Mouse (Mus musculus): ENCODE measurements around the gene Rnf10.

Rnf10 gene

GRCm38 (mm10) chr5:115203735-115204561 is 68.8 kb downstream of the Rnf10 start:
- no peak for DNase-seq (ENCODE audit: low spot score in 2 of 2)

GRCm38 (mm10) chr5:115194626-115195221 is 78.0 kb downstream of the Rnf10 start:
- no peak for DNase-seq (ENCODE audit: low spot score in 2 of 2)

GRCm38 (mm10) chr5:115193669-115194625 is 78.8 kb downstream of the Rnf10 start, which contains the start of gene Cabp1:
TSS of gene Cabp1 (minus strand) at chr5:115194381.
- peak in 1 of 2 experiments; percentile 62 for DNase-seq (ENCODE audit: low spot score in 2 of 2)

- peak in 1 of 2 experiments; percentile 61 for DNase-seq (ENCODE audit: low spot score in 2 of 2)
Measured at GRCm38 (mm10) chr5:115193226-115193625, 79.5 kb downstream of the Rnf10 start.

GRCm38 (mm10) chr5:115192828-115193195 is 79.9 kb downstream of the Rnf10 start:
- no peak for DNase-seq (ENCODE audit: low spot score in 2 of 2)

- no peak for DNase-seq (ENCODE audit: low spot score in 2 of 2)
Measured at GRCm38 (mm10) chr5:115191880-115192827, 80.5 kb downstream of the Rnf10 start.
